16 mouse cellular contexts compared by ENCODE assay signal in the genomic region with DNA sequence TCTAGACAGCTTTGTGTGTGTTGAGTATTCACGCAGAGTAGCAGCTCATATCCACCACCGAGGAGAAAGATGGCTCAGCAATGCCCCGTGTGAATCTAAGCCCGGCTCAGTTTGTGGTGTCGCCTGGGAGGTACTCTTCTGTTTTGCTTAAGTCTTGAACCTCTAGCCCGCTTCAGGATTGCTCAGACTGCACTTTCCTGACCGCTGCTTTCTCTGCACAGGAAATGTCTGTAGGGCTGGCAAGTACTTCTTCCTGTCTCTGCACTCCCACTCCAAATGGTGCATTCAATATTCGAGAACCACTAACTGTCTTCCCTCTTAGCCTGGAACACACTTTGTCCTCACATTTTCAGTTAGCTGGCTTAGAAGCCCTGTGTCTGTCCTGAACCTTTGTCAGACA. TPM values are rescaled to one million over a fixed set of nuclear protein-coding genes. Genes with fewer than 3 reads are reported as not detected.
DNase-seq lines count a peak whose midpoint lies in the region; ATAC-seq and TF ChIP-seq lines count a peak whose summit lies in the region.
"Had no signal": no experiment of that assay in that cellular context is flagged by ENCODE, and none has a peak within 500 bp of the region (broad histone marks: within the 10 kb centered on the region; RNA-seq: fewer than 3 reads in every experiment).

No protein-coding gene starts in this region.

- no peak overlapping the region for H3K4me3 ChIP-seq in liver, postnatal 0 days (ENCODE audit: low read depth, low read length)
- H3K4me3 ChIP-seq: limb, embryonic 10.5 days; liver, embryonic 12.5 days; midbrain, embryonic 10.5 days had no signal

- TF ChIP-seq CTCF in liver, postnatal 0 days (IDR thresholded peaks at IDR 0.05; ENCODE audit: low read depth): no peak

- H3K4me2 ChIP-seq in liver, postnatal 0 days (ENCODE audit: low read depth, low read length): peak overlapping the region; percentile 43; the same call in 1 of the 2 replicates
- H3K4me2 ChIP-seq: hindbrain, embryonic 14.5 days; liver, embryonic 12.5 days had no signal

- H3K36me3 ChIP-seq in liver, postnatal 0 days (replicated peaks; ENCODE audit: insufficient read depth, low read length): no peaks in the 10 kb centered on the region
- H3K36me3 ChIP-seq: limb, embryonic 10.5 days; liver, embryonic 12.5 days; midbrain, embryonic 10.5 days had no signal

- H3K27ac ChIP-seq in liver, postnatal 0 days (ENCODE audit: low read depth): no peak overlapping the region
- H3K27ac ChIP-seq: hindbrain, embryonic 14.5 days; limb, embryonic 10.5 days; liver, embryonic 12.5 days; midbrain, embryonic 10.5 days had no signal

- intact Hi-C loops in left cerebral cortex, postnatal 10 days (cut with DNase I): no loop called here

- DNase-seq in liver, postnatal 0 days: no peak
- DNase-seq in liver (no peak), 416B (ENCODE audit: low read depth) (peak; percentile 81)
- peak; percentile 39 for DNase-seq in T-cell, adult 2 months (ENCODE audit: low spot score)
- peak; percentile 20 to 30 for DNase-seq in natural killer cell, adult 2 months (ENCODE audit: low spot score in 2 of 2)
- DNase-seq in right cerebral cortex, postnatal 36 days (ENCODE audit: low spot score in 2 of 2): no peak
- DNase-seq in left cerebral cortex, postnatal 10 days (ENCODE audit: extremely low spot score in 1 of 2, low spot score in 2 of 2): no peak
- DNase-seq: adrenal gland, adult 8-10 months; cerebellum, adult 9-10 months; heart, postnatal 10 days; retina, postnatal 1 day had no signal

- no peaks in the 10 kb centered on the region for H3K9me3 ChIP-seq in liver, postnatal 0 days (ENCODE audit: low read length)
- H3K9me3 ChIP-seq: limb, embryonic 10.5 days; liver, embryonic 12.5 days; midbrain, embryonic 10.5 days had no signal

- H3K9ac ChIP-seq in liver, postnatal 0 days (replicated peaks): no peak overlapping the region
- H3K9ac ChIP-seq: hindbrain, embryonic 14.5 days; liver, embryonic 12.5 days had no signal

- peaks cover 6% of the 10 kb centered on the region for H3K27me3 ChIP-seq in liver, postnatal 0 days (ENCODE audit: insufficient read depth, low read length)

- H3K4me1 ChIP-seq in liver, postnatal 0 days (ENCODE audit: insufficient read depth): peaks cover 16% of the 10 kb centered on the region

- WGBS in liver, postnatal 0 days (ENCODE audit: insufficient replicate concordance): 21% methylated on average over 8 of the region's 8 CpGs

- no peak for TF ChIP-seq EP300 in liver, postnatal 0 days (IDR thresholded peaks at IDR 0.05; ENCODE audit: low read depth)

- no peak for ATAC-seq in liver, postnatal 0 days
- ATAC-seq: intestine, postnatal 0 days; liver, embryonic 12.5 days had no signal

RNA-seq across cellular contexts. Expression of gene Cnnm2, which starts 2.3 kb away (rescaled TPM):
- polyA plus RNA-seq in liver, postnatal 0 days (2015; fragmentation: Nextera tagmentation; extraction: Ambion mirVana): 1.6 and 2.0 TPM in 2 replicates
- total RNA-seq in left cerebral cortex, postnatal 10 days (2021): 10 to 100 TPM; 25.8 to 29.4 TPM

RNA-seq across cellular contexts. Expression of gene As3mt, which starts 51.8 kb away (rescaled TPM):
- polyA plus RNA-seq in liver, postnatal 0 days (2015; fragmentation: Nextera tagmentation; extraction: Ambion mirVana): 28.4 and 30.1 TPM in 2 replicates
- 10 to 100 TPM; 18.7 to 18.9 TPM for total RNA-seq in left cerebral cortex, postnatal 10 days (2021)

Comparison
In these comparisons a context has a peak if more than half of its experiments do, and no peak if none do; other contexts are left out.
1. DNase-seq: peak in 416B (single experiment), T-cell, adult 2 months (single experiment) and natural killer cell, adult 2 months (2 of 2); none in liver, postnatal 0 days (single experiment), liver (single experiment), right cerebral cortex, postnatal 36 days (0 of 2) and left cerebral cortex, postnatal 10 days (0 of 2).